Mouse (Mus musculus) heart, embryonic 14.5 days (tissue): Measurements from ENCODE around the gene Hadhb. TPM values are rescaled to one million over a fixed set of nuclear protein-coding genes. Genes with fewer than 3 reads are reported as not detected.
A peak's percentile ranks its signal among the peaks of the same experiment; 100 is the strongest.

Experiments used
- microRNA counts: library from miRNA; unstranded; fragments of <30 nt; microRNA quantifications from one replicate; lab custom pipeline; 2016
- microRNA-seq: library from miRNA; unstranded; fragments of <30 nt; microRNA quantifications from one replicate; pipeline ENCODE4, GENCODE M21; 2016
- polyA plus RNA-seq: library from polyadenylated mRNA; unstranded; fragments of >200 nt; fragmentation: Nextera tagmentation; extraction: Ambion mirVana; gene quantifications from 2 replicates; pipeline ENCODE4 v1.2.1, GENCODE M21; 2014

Gene Hadhb
- polyA plus RNA-seq, 1 experiment from 2014 or later: 422 TPM

MicroRNAs encoded within 50 kb of the gene (microRNA counts, 519-probe panel; counts per million panel counts)
- 322 counts per million, percentile 70 among the panel's probes with 10 or more counts for microRNA mmu-miR-1960 (lab: Ali Mortazavi, UCI)

Small RNAs within 50 kb of the gene (microRNA-seq; reads per million reads assigned to microRNA genes)
- 2.0 reads per million for gene Mir1960

Other genes starting within 250 kb of the Hadhb start
- gene Il6, start 142.1 kb upstream of the Hadhb start, polyA plus RNA-seq: 0.28 and 0.36 TPM in 2 replicates
- 91.7 and 101 TPM in 2 replicates for gene Tyms, start 81.6 kb upstream of the Hadhb start, polyA plus RNA-seq
- 0.26 and 0.30 TPM in 2 replicates for gene Garem2, start 50.1 kb upstream of the Hadhb start, polyA plus RNA-seq
- not detected in 2 replicates for gene 3110082J24Rik, start 49.2 kb upstream of the Hadhb start, polyA plus RNA-seq
- 223 and 246 TPM in 2 replicates for gene Hadha, start 86 bp upstream of the Hadhb start, polyA plus RNA-seq
- gene Adgrf3, start 50.5 kb downstream of the Hadhb start, polyA plus RNA-seq: 0.45 and 0.86 TPM in 2 replicates
- gene Selenoi, start 77.3 kb downstream of the Hadhb start, polyA plus RNA-seq: 18.1 and 18.7 TPM in 2 replicates
- not detected in 2 replicates for gene Drc1, start 126.1 kb downstream of the Hadhb start, polyA plus RNA-seq